21 mouse cellular contexts compared by ENCODE assay signal in genomic region chr3:108413634-108414360, GRCm38 (mm10). TPM values are rescaled to one million over a fixed set of nuclear protein-coding genes. Genes with fewer than 3 reads are reported as not detected.
DNase-seq lines count a peak whose midpoint lies in the region; ATAC-seq lines count a peak whose summit lies in the region.
"Had no signal": no experiment of that assay in that cellular context is flagged by ENCODE, and none has a peak within 500 bp of the region (broad histone marks: within the 10 kb centered on the region; RNA-seq: fewer than 3 reads in every experiment).

No protein-coding gene starts in this region.

- no peak overlapping the region for H3K9ac ChIP-seq in heart, embryonic 11.5 days (ENCODE audit: low read depth, low read length)
- H3K9ac ChIP-seq in neural tube, embryonic 11.5 days (ENCODE audit: low read length), result no peak overlapping the region
- H3K9ac ChIP-seq in neural tube, embryonic 15.5 days (replicated peaks), result no peak overlapping the region
- H3K9ac ChIP-seq: heart, embryonic 13.5 days; liver, postnatal 0 days had no signal

- peaks cover 56% of the 10 kb centered on the region for H3K27me3 ChIP-seq in heart, embryonic 10.5 days (ENCODE audit: insufficient read depth, poor library complexity, severe bottlenecking)
- peaks cover 18% of the 10 kb centered on the region for H3K27me3 ChIP-seq in heart, embryonic 11.5 days (ENCODE audit: control insufficient read depth, insufficient read depth, low read length)
- H3K27me3 ChIP-seq in neural tube, embryonic 11.5 days (ENCODE audit: control insufficient read depth, insufficient read depth, low read length), result no peaks in the 10 kb centered on the region
- no peaks in the 10 kb centered on the region for H3K27me3 ChIP-seq in neural tube, embryonic 15.5 days (replicated peaks)

- H3K9me3 ChIP-seq in heart, embryonic 10.5 days, result no peaks in the 10 kb centered on the region
- peaks cover 4% of the 10 kb centered on the region; the same call in 1 of the 2 replicates for H3K9me3 ChIP-seq in heart, embryonic 11.5 days (replicated peaks; ENCODE audit: control insufficient read depth, low read length)
- peaks cover 8% of the 10 kb centered on the region for H3K9me3 ChIP-seq in neural tube, embryonic 11.5 days (ENCODE audit: control insufficient read depth, low read length)
- no peaks in the 10 kb centered on the region for H3K9me3 ChIP-seq in neural tube, embryonic 15.5 days (replicated peaks)

- DNase-seq in cerebellum, adult 11-12 months, result peak; percentile 34
- no peak for DNase-seq in cerebellum, postnatal 25 days
- peak; percentile 76 for DNase-seq in heart, embryonic 10.5 days (ENCODE audit: low spot score)
- no peak for DNase-seq in neural tube, embryonic 11.5 days (ENCODE audit: low spot score)
- DNase-seq in neural tube, embryonic 10.5 days (ENCODE audit: extremely low spot score, low spot score), result no peak
- no peak for DNase-seq in adrenal gland, adult 2 months
- DNase-seq: adrenal gland, postnatal 10 days; cerebellum, adult 2 months; embryo, embryonic 11 days; heart, postnatal 36 days; kidney, adult 11 months; liver; liver, postnatal 0 days; thymus, adult 18-20 months had no signal

- ATAC-seq in heart, embryonic 11.5 days (replicated peaks; ENCODE audit: insufficient number of reproducible peaks, low FRiP score, low TSS enrichment), result no peak
- ATAC-seq in neural tube, embryonic 11.5 days (ENCODE audit: insufficient read depth, low FRiP score, low TSS enrichment), result no peak
- no peak for ATAC-seq in neural tube, embryonic 15.5 days (ENCODE audit: low FRiP score)
- ATAC-seq: CD4-positive, CD25-positive, alpha-beta regulatory T cell, adult 4 months; liver, postnatal 0 days had no signal

- WGBS in heart, embryonic 10.5 days, result 93% methylated on average over 35 of the region's 35 CpGs
- 93% methylated on average over 35 of the region's 35 CpGs for WGBS in heart, embryonic 11.5 days (ENCODE audit: insufficient replicate concordance)
- 97% methylated on average over 35 of the region's 35 CpGs for WGBS in neural tube, embryonic 11.5 days
- WGBS in neural tube, embryonic 15.5 days, result 97% methylated on average over 35 of the region's 35 CpGs

- H3K36me3 ChIP-seq in heart, embryonic 10.5 days, result peaks cover 20% of the 10 kb centered on the region
- peaks cover 3% of the 10 kb centered on the region; the same call in 1 of the 2 replicates for H3K36me3 ChIP-seq in heart, embryonic 11.5 days (ENCODE audit: control insufficient read depth, insufficient read depth, low read length)
- peaks cover 23% of the 10 kb centered on the region for H3K36me3 ChIP-seq in neural tube, embryonic 11.5 days (ENCODE audit: control insufficient read depth, insufficient read depth, low read length)
- peaks cover 21% of the 10 kb centered on the region for H3K36me3 ChIP-seq in neural tube, embryonic 15.5 days

- peaks cover 36% of the 10 kb centered on the region for H3K4me1 ChIP-seq in heart, embryonic 10.5 days
- peaks cover 5% of the 10 kb centered on the region for H3K4me1 ChIP-seq in heart, embryonic 11.5 days (ENCODE audit: control insufficient read depth, insufficient read depth, low read length)
- H3K4me1 ChIP-seq in neural tube, embryonic 11.5 days (ENCODE audit: control insufficient read depth, insufficient read depth, low read length), result peaks cover 24% of the 10 kb centered on the region
- peaks cover 70% of the 10 kb centered on the region for H3K4me1 ChIP-seq in neural tube, embryonic 15.5 days

- no peak overlapping the region for H3K27ac ChIP-seq in heart, embryonic 10.5 days
- no peak overlapping the region for H3K27ac ChIP-seq in heart, embryonic 11.5 days (ENCODE audit: low read depth, low read length)
- H3K27ac ChIP-seq in neural tube, embryonic 11.5 days (ENCODE audit: low read depth, low read length), result no peak overlapping the region
- H3K27ac ChIP-seq in neural tube, embryonic 15.5 days (replicated peaks), result no peak overlapping the region
- H3K27ac ChIP-seq: heart, embryonic 13.5 days; kidney, postnatal 0 days had no signal

- H3K4me3 ChIP-seq in heart, embryonic 10.5 days, result no peak overlapping the region
- no peak overlapping the region for H3K4me3 ChIP-seq in heart, embryonic 11.5 days (ENCODE audit: low read depth, low read length)
- peak overlapping the region; percentile 7; the same call in 1 of the 2 replicates for H3K4me3 ChIP-seq in neural tube, embryonic 11.5 days (ENCODE audit: low read depth, low read length)
- H3K4me3 ChIP-seq in neural tube, embryonic 15.5 days (replicated peaks), result no peak overlapping the region

- no peak overlapping the region for H3K4me2 ChIP-seq in heart, embryonic 11.5 days
- H3K4me2 ChIP-seq in neural tube, embryonic 11.5 days (ENCODE audit: low read depth), result no peak overlapping the region
- peak overlapping the region; percentile 90 for H3K4me2 ChIP-seq in neural tube, embryonic 15.5 days

RNA-seq across cellular contexts. Expression of gene Celsr2, which starts 1.6 kb away (rescaled TPM):
- 2.7 and 2.8 TPM in 2 replicates for polyA plus RNA-seq in heart, embryonic 10.5 days (2016; fragmentation: Nextera tagmentation; extraction: Ambion mirVana)
- 3.1 and 3.7 TPM in 2 replicates for polyA plus RNA-seq in heart, embryonic 11.5 days (2014; fragmentation: Nextera tagmentation; extraction: Ambion mirVana)
- polyA plus RNA-seq in neural tube, embryonic 11.5 days (2014; fragmentation: Nextera tagmentation; extraction: Ambion mirVana), result 65.2 and 65.5 TPM in 2 replicates
- polyA plus RNA-seq in neural tube, embryonic 15.5 days (2015; fragmentation: Nextera tagmentation; extraction: Ambion mirVana), result 34.4 and 35.0 TPM in 2 replicates
- 1 to 10 TPM; 6.1 to 8.3 TPM for total RNA-seq in adrenal gland, adult 2 months (2021)
- 9.9 and 17.1 TPM in 2 replicates for polyA plus RNA-seq in adrenal gland, adult 2 months (2012; rRNA removed)

RNA-seq across cellular contexts. Expression of gene Psrc1, which starts 30.2 kb away (rescaled TPM):
- polyA plus RNA-seq in heart, embryonic 10.5 days (2016; fragmentation: Nextera tagmentation; extraction: Ambion mirVana), result 44.0 and 57.6 TPM in 2 replicates
- 25.0 and 28.9 TPM in 2 replicates for polyA plus RNA-seq in heart, embryonic 11.5 days (2014; fragmentation: Nextera tagmentation; extraction: Ambion mirVana)
- polyA plus RNA-seq in neural tube, embryonic 11.5 days (2014; fragmentation: Nextera tagmentation; extraction: Ambion mirVana), result 52.0 and 54.0 TPM in 2 replicates
- 5.5 and 12.4 TPM in 2 replicates for polyA plus RNA-seq in neural tube, embryonic 15.5 days (2015; fragmentation: Nextera tagmentation; extraction: Ambion mirVana)
- 1 to 10 TPM in 1 of 2 experiments, under 1 TPM in 1; 0.66 to 1.3 TPM for total RNA-seq in adrenal gland, adult 2 months (2021)
- 2.6 and 4.0 TPM in 2 replicates for polyA plus RNA-seq in adrenal gland, adult 2 months (2012; rRNA removed)

RNA-seq across cellular contexts. Expression of gene Sars, which starts 31.2 kb away (rescaled TPM):
- 106 and 130 TPM in 2 replicates for polyA plus RNA-seq in heart, embryonic 10.5 days (2016; fragmentation: Nextera tagmentation; extraction: Ambion mirVana)
- polyA plus RNA-seq in heart, embryonic 11.5 days (2014; fragmentation: Nextera tagmentation; extraction: Ambion mirVana), result 103 and 114 TPM in 2 replicates
- 214 and 216 TPM in 2 replicates for polyA plus RNA-seq in neural tube, embryonic 11.5 days (2014; fragmentation: Nextera tagmentation; extraction: Ambion mirVana)
- polyA plus RNA-seq in neural tube, embryonic 15.5 days (2015; fragmentation: Nextera tagmentation; extraction: Ambion mirVana), result 206 and 219 TPM in 2 replicates
- total RNA-seq in adrenal gland, adult 2 months (2021), result 100 to 1,000 TPM; 198 to 212 TPM
- polyA plus RNA-seq in adrenal gland, adult 2 months (2012; rRNA removed), result 23.8 and 32.6 TPM in 2 replicates

RNA-seq across cellular contexts. Expression of gene Mybphl, which starts 49.1 kb away (rescaled TPM):
- polyA plus RNA-seq in heart, embryonic 10.5 days (2016; fragmentation: Nextera tagmentation; extraction: Ambion mirVana), result 60.0 and 65.8 TPM in 2 replicates
- 70.4 and 77.2 TPM in 2 replicates for polyA plus RNA-seq in heart, embryonic 11.5 days (2014; fragmentation: Nextera tagmentation; extraction: Ambion mirVana)
- 0.19 and 0.31 TPM in 2 replicates for polyA plus RNA-seq in neural tube, embryonic 11.5 days (2014; fragmentation: Nextera tagmentation; extraction: Ambion mirVana)
- polyA plus RNA-seq in neural tube, embryonic 15.5 days (2015; fragmentation: Nextera tagmentation; extraction: Ambion mirVana), result 0.15 and 0.19 TPM in 2 replicates
- total RNA-seq in adrenal gland, adult 2 months (2021), result not detected
- not detected in 2 replicates for polyA plus RNA-seq in adrenal gland, adult 2 months (2012; rRNA removed)
- total RNA-seq: adrenal gland, postnatal 10 days had no signal
- polyA plus RNA-seq: CD4-positive, CD25-positive, alpha-beta regulatory T cell, adult 4 months; cerebellum, adult 2 months; gonadal fat pad, adult 2 months; kidney, postnatal 0 days; urinary bladder, adult 2 months had no signal

Comparison
In these comparisons a context has a peak if more than half of its experiments do, and no peak if none do; other contexts are left out.
1. DNase-seq: peak in cerebellum, adult 11-12 months (single experiment) and heart, embryonic 10.5 days (single experiment); none in cerebellum, postnatal 25 days (0 of 2), neural tube, embryonic 11.5 days (single experiment), neural tube, embryonic 10.5 days (single experiment) and adrenal gland, adult 2 months (single experiment).